Mouse (Mus musculus) lung, postnatal 0 days (tissue): ENCODE measurements around the gene Clnk.

ENCODE experiments used
- CTCF ChIP-seq: IDR thresholded peaks from 2 replicates; pipeline ENCODE4 v1.5.1; 2016; ENCODE audit warnings: antibody characterized with exemption, mild to moderate bottlenecking
- EP300 ChIP-seq: IDR thresholded peaks from 2 replicates; pipeline ENCODE4 v1.6.1; 2016; ENCODE audit warnings: antibody characterized with exemption, mild to moderate bottlenecking, control low read depth

DNA sequence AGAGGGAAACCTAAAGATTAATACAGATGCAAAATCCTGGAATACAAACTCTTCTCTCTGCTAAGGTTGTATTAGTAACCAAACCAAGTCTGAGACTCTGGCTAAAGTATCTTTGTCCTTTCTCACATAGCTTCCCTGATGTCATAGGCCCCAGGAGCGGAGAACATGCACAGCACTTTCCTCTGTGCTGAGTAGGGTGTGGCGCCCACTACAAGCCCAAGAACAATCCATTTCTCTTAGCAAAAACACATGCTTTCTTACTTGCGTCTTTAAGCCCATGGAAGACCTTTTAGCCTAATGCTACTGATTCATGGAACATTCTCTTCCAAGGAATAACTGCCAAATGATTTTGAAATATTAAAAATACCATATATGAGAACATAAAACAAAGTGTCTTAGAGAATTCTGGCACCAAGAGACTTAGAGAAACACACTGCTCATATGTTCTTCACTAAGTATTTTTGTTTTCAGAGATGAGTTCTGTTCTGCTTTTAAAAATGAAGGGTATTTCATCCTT lies 28.0 kb upstream of the Clnk start:
- TF ChIP-seq CTCF, result no peak
- peak; percentile 83 for TF ChIP-seq EP300
